Mouse (Mus musculus) CH12.LX (cell line): Measurements from ENCODE around the gene Creb5.

Experiments
- CHD2 ChIP-seq: IDR thresholded peaks from 2 replicates; pipeline ENCODE4 v1.6.1; 2011; ENCODE audit warnings: low read length, improper control_type of control experiment
- CTCF ChIP-seq, 2 experiments: IDR thresholded peaks in 1 of 2; conservative IDR thresholded peaks in 1 of 2; 2 replicates each; pipeline ENCODE4 v1.5.1; 2011 to 2012; ENCODE audit warnings: low read depth in 2 of 2, low read length in 2 of 2, improper control_type of control experiment in 1 of 2, inconsistent platforms in 1 of 2, mild to moderate bottlenecking in 1 of 2, moderate library complexity in 1 of 2
- E2F4 ChIP-seq: IDR thresholded peaks from 2 replicates; pipeline ENCODE4 v1.6.1; 2011; ENCODE audit warnings: low read depth, low read length, improper control_type of control experiment; ENCODE audit not compliant: insufficient replicate concordance
- ELF1 ChIP-seq: IDR thresholded peaks from 2 replicates; pipeline ENCODE4 v1.6.1; 2014; ENCODE audit warnings: low read depth, mild to moderate bottlenecking, inconsistent platforms, low read length, improper control_type of control experiment
- EP300 ChIP-seq: IDR thresholded peaks from 2 replicates; pipeline ENCODE4 v1.6.1; 2011; ENCODE audit warnings: low read length, improper control_type of control experiment
- ETS1 ChIP-seq: conservative IDR thresholded peaks from 2 replicates; pipeline ENCODE4 v1.6.1; 2012; ENCODE audit warnings: low read depth, mild to moderate bottlenecking, inconsistent platforms, low read length, improper control_type of control experiment, moderate library complexity
- POLR2A ChIP-seq: IDR thresholded peaks from 2 replicates; pipeline ENCODE4 v1.6.1; 2011; ENCODE audit warnings: low read depth, mild to moderate bottlenecking, improper control_type of control experiment, low read length
- TBP ChIP-seq: conservative IDR thresholded peaks from 2 replicates; pipeline ENCODE4 v1.6.1; 2011; ENCODE audit warnings: low read depth, low read length, improper control_type of control experiment

GRCm38 (mm10) chr6:53337398-53337797 lies 50.3 kb downstream of the Creb5 start:
- TF ChIP-seq CHD2 (no peak), POLR2A (no peak), ETS1 (no peak), ELF1 (no peak), EP300 (no peak), CTCF (conservative IDR thresholded peaks at IDR 0.05 in 1 of 2, IDR thresholded peaks at IDR 0.05 in 1 of 2; ENCODE audit: low read depth in 2 of 2, low read length in 2 of 2) (no peak), E2F4 (no peak), TBP (no peak)
